Mouse (Mus musculus): Measurements from ENCODE around the gene Zmym5. TPM values are rescaled to one million over a fixed set of nuclear protein-coding genes. Genes with fewer than 3 reads are reported as not detected.

Zmym5 gene
- polyA plus RNA-seq, 1 experiment from 2014 or later, result 19.8 TPM

DNA sequence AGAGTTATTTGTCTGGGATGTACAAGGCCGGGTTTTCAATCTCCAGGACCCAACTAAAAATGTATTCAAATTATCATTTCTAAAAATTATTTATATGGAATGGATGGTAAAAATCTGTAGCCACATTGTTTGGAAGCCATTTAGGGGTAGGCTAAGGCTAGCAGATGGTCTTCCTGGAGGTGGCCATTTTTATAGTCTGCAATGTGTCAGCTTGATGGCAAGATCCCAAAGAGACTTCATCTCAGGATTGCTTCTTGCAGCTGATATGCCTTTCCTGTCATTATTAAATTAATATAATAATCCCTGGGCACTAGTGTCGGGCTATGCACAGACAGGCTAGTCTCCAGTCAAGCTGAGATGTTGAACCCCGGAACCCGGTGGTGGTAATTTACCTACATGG is 60.2 kb downstream of the Zmym5 start:
- Histone ChIP-seq H3K36me3 (ENCODE audit: control insufficient read depth, insufficient read depth, low read length) (peaks cover 57% of the 10 kb centered on the region), H3K4me1 (ENCODE audit: control insufficient read depth, insufficient read depth, low read length) (no peaks in the 10 kb centered on the region), H3K27me3 (replicated peaks; ENCODE audit: control insufficient read depth, insufficient read depth, low read length) (no peaks in the 10 kb centered on the region), H3K27ac (replicated peaks; ENCODE audit: low read depth, low read length) (no peak overlapping the region), H3K4me2 (ENCODE audit: low read depth, low read length) (no peak overlapping the region), H3K4me3 (ENCODE audit: low read depth, low read length) (no peak overlapping the region), H3K9ac (ENCODE audit: low read depth, low read length) (no peak overlapping the region), H3K9me3 (ENCODE audit: control insufficient read depth, low read length) (no peaks in the 10 kb centered on the region)
- DNase-seq (ENCODE audit: low spot score) (no peak), ATAC-seq (ENCODE audit: low read depth) (no peak)
- 91% methylated on average over 4 of the region's 4 CpGs for WGBS

Other genes with a start within 250 kb of the Zmym5 start
- gene Cenpj, start 236.3 kb downstream of the Zmym5 start, polyA plus RNA-seq (2014; fragmentation: Nextera tagmentation; extraction: Ambion mirVana), result 9.5 and 12.2 TPM in 2 replicates
- 3.4 and 5.1 TPM in 2 replicates for gene Parp4, start 236.1 kb downstream of the Zmym5 start, polyA plus RNA-seq (2014; fragmentation: Nextera tagmentation; extraction: Ambion mirVana)
- gene Mphosph8, start 143.5 kb downstream of the Zmym5 start, polyA plus RNA-seq (2014; fragmentation: Nextera tagmentation; extraction: Ambion mirVana), result 25.3 and 28.2 TPM in 2 replicates
- 27.1 and 29.8 TPM in 2 replicates for gene Pspc1, start 33.4 kb downstream of the Zmym5 start, polyA plus RNA-seq (2014; fragmentation: Nextera tagmentation; extraction: Ambion mirVana)
- gene Zmym2, start 74.9 kb upstream of the Zmym5 start, polyA plus RNA-seq (2014; fragmentation: Nextera tagmentation; extraction: Ambion mirVana), result 36.6 and 45.1 TPM in 2 replicates
- gene Gja3, start 246.4 kb upstream of the Zmym5 start, polyA plus RNA-seq (2014; fragmentation: Nextera tagmentation; extraction: Ambion mirVana), result 9.7 and 15.7 TPM in 2 replicates